ENCODE assay signal across 8 mouse cellular contexts in the genomic region with DNA sequence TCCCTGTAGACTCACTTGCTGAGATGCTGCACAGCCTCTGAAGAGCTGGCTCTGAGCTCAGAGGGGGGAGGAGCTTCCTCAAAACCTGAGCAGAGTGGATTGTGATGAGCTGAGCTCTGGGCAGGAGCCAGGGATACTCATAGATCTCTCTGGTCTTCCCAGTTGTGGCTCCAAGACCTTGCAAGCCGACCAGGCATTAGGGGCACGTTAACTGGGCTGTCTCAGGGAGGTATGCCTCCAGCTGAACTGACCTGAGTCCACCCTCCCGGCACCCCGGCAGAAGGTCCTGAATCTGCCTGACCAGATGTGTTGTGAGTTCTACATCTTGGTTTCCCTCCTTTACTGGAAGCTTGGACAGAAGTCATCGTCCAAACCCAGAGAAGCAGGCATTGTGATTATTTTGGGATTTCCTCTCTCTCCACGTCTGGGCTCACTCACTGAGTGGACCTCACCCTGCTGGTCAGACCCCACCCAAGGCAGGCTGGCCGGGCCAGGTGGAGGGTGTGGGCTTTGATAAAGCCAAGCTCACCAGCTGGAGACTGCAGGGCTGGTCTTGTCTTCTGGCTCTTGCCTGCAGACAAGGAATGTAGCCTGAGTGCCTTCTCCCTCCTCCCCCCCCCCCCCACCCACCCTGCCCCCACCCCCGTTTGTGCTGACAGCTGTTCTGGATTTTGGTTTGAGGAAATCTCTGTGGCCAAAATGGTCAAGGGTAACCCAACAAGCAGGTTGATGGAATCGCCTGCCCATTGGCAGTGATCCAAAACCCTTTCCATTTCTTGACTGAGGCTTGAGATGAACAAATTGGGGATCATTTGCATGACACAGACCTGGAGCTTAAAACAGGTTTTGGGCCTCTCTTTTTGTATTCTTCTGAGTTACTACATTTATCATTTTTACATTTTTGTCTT. TPM values are rescaled to one million over a fixed set of nuclear protein-coding genes. Genes with fewer than 3 reads are reported as not detected.
DNase-seq lines count a peak whose midpoint lies in the region; ATAC-seq and TF ChIP-seq lines count a peak whose summit lies in the region.

No protein-coding gene starts in this region.

- no peak for TF ChIP-seq CTCF in stomach, postnatal 0 days (IDR thresholded peaks at IDR 0.05; ENCODE audit: low read depth)

- peak; percentile 19; the same call in 1 of the 2 replicates for ATAC-seq in liver, embryonic 15.5 days (ENCODE audit: insufficient read depth)
- peak; percentile 65; the same call in 1 of the 2 replicates for ATAC-seq in stomach, postnatal 0 days (ENCODE audit: low FRiP score, low TSS enrichment)
- ATAC-seq in hindbrain, embryonic 14.5 days (ENCODE audit: low FRiP score) = no peak

- H3K36me3 ChIP-seq in liver, embryonic 15.5 days (replicated peaks) = no peaks in the 10 kb centered on the region
- no peaks in the 10 kb centered on the region for H3K36me3 ChIP-seq in stomach, postnatal 0 days (ENCODE audit: control insufficient read depth, insufficient read depth, low read length)
- no peaks in the 10 kb centered on the region for H3K36me3 ChIP-seq in hindbrain, embryonic 14.5 days (replicated peaks; ENCODE audit: control insufficient read depth, insufficient read depth)

- TF ChIP-seq EP300 in stomach, postnatal 0 days (optimal IDR thresholded peaks at IDR 0.05) = no peak

- H3K4me3 ChIP-seq in liver, embryonic 15.5 days (replicated peaks) = no peak overlapping the region
- H3K4me3 ChIP-seq in stomach, postnatal 0 days (ENCODE audit: low read depth, low read length) = no peak overlapping the region
- no peak overlapping the region for H3K4me3 ChIP-seq in hindbrain, embryonic 14.5 days (replicated peaks; ENCODE audit: low read length)

- H3K4me2 ChIP-seq in liver, embryonic 15.5 days = no peak overlapping the region
- H3K4me2 ChIP-seq in stomach, postnatal 0 days (replicated peaks; ENCODE audit: low read depth) = no peak overlapping the region
- no peak overlapping the region for H3K4me2 ChIP-seq in hindbrain, embryonic 14.5 days (replicated peaks)

- no peak overlapping the region for H3K27ac ChIP-seq in liver, embryonic 15.5 days (replicated peaks)
- H3K27ac ChIP-seq in stomach, postnatal 0 days (replicated peaks) = peak overlapping the region; percentile 67
- H3K27ac ChIP-seq in hindbrain, embryonic 14.5 days = no peak overlapping the region

- H3K9ac ChIP-seq in liver, embryonic 15.5 days = no peak overlapping the region
- no peak overlapping the region for H3K9ac ChIP-seq in stomach, postnatal 0 days (ENCODE audit: low read length)
- no peak overlapping the region for H3K9ac ChIP-seq in hindbrain, embryonic 14.5 days

- H3K27me3 ChIP-seq in liver, embryonic 15.5 days = no peaks in the 10 kb centered on the region
- no peaks in the 10 kb centered on the region for H3K27me3 ChIP-seq in stomach, postnatal 0 days (ENCODE audit: control insufficient read depth, insufficient read depth, low read length)
- H3K27me3 ChIP-seq in hindbrain, embryonic 14.5 days (ENCODE audit: control insufficient read depth, insufficient read depth, low read length) = no peaks in the 10 kb centered on the region

- 33% methylated on average over 9 of the region's 9 CpGs for WGBS in liver, embryonic 15.5 days (ENCODE audit: insufficient replicate concordance)
- WGBS in stomach, postnatal 0 days = 23% methylated on average over 9 of the region's 9 CpGs
- 62% methylated on average over 9 of the region's 9 CpGs for WGBS in hindbrain, embryonic 14.5 days

- H3K9me3 ChIP-seq in liver, embryonic 15.5 days (replicated peaks) = no peaks in the 10 kb centered on the region
- H3K9me3 ChIP-seq in stomach, postnatal 0 days (ENCODE audit: control insufficient read depth, low read length) = no peaks in the 10 kb centered on the region
- no peaks in the 10 kb centered on the region for H3K9me3 ChIP-seq in hindbrain, embryonic 14.5 days (ENCODE audit: control insufficient read depth, low read length)

- H3K4me1 ChIP-seq in liver, embryonic 15.5 days (replicated peaks) = peaks cover 25% of the 10 kb centered on the region
- H3K4me1 ChIP-seq in stomach, postnatal 0 days (replicated peaks; ENCODE audit: control insufficient read depth, insufficient read depth) = peaks cover 7% of the 10 kb centered on the region; the same call in 1 of the 2 replicates
- H3K4me1 ChIP-seq in hindbrain, embryonic 14.5 days (replicated peaks; ENCODE audit: control insufficient read depth, insufficient read depth, low read length) = peaks cover 37% of the 10 kb centered on the region

- DNase-seq in cerebellum, postnatal 14 days = peak; percentile 56 to 57
- DNase-seq in cerebellum, adult 9-10 months = no peak
- DNase-seq in right cerebral cortex, adult 18-20 months = peak; percentile 64
- DNase-seq in right cerebral cortex, postnatal 25 days = no peak
- DNase-seq in heart, adult 8-10 months (ENCODE audit: low spot score) = peak; percentile 72
- DNase-seq in stomach, postnatal 0 days (ENCODE audit: low spot score) = peak; percentile 41
- DNase-seq in hindbrain, embryonic 14.5 days (ENCODE audit: low spot score) = no peak

RNA-seq across cellular contexts. Expression of a gene that starts 44.1 kb away (rescaled TPM):
- total RNA-seq in heart, adult 8-10 months (2022) = 10 to 100 TPM in 2 of 4 experiments, 1 to 10 TPM in 2; 8.0 to 13.3 (median 9.5) TPM
- 1.3 and 1.9 TPM in 2 replicates for polyA plus RNA-seq in liver, embryonic 15.5 days (2015; fragmentation: Nextera tagmentation; extraction: Ambion mirVana)
- polyA plus RNA-seq in stomach, postnatal 0 days (2015; fragmentation: Nextera tagmentation; extraction: Ambion mirVana) = 4.5 and 4.7 TPM in 2 replicates
- 19.6 and 24.0 TPM in 2 replicates for polyA plus RNA-seq in hindbrain, embryonic 14.5 days (2014; fragmentation: Nextera tagmentation; extraction: Ambion mirVana)

Comparison
In these comparisons a context has a peak if more than half of its experiments do, and no peak if none do; other contexts are left out.
1. DNase-seq: peak in cerebellum, postnatal 14 days (2 of 2), right cerebral cortex, adult 18-20 months (single experiment), heart, adult 8-10 months (single experiment) and stomach, postnatal 0 days (single experiment); none in cerebellum, adult 9-10 months (single experiment), right cerebral cortex, postnatal 25 days (single experiment) and hindbrain, embryonic 14.5 days (single experiment).